Mouse (Mus musculus): ENCODE measurements around the gene Ttc39a. TPM values are rescaled to one million over a fixed set of nuclear protein-coding genes. Genes with fewer than 3 reads are reported as not detected.

Ttc39a gene
- polyA plus RNA-seq, 1 experiment from 2014 or later: 0.74 TPM

- Histone ChIP-seq H3K4me2 (no peak overlapping the region), H3K9me3 (no peaks in the 10 kb centered on the region), H3K4me1 (replicated peaks) (no peaks in the 10 kb centered on the region; the same call in 1 of the 2 replicates), H3K27me3 (no peaks in the 10 kb centered on the region), H3K4me3 (no peak overlapping the region), H3K36me3 (no peaks in the 10 kb centered on the region), H3K9ac (no peak overlapping the region), H3K27ac (replicated peaks) (no peak overlapping the region)
- 93% methylated on average over 7 of the region's 7 CpGs for WGBS
- ATAC-seq (ENCODE audit: low read depth): no peak
These were observed 35.7 kb downstream of the Ttc39a start for GRCm38 (mm10) chr4:109442126-109442525.

GRCm38 (mm10) chr4:109442649-109443048, 36.2 kb downstream of the Ttc39a start:
- Histone ChIP-seq H3K4me3 (no peak overlapping the region), H3K4me1 (replicated peaks) (no peaks in the 10 kb centered on the region; the same call in 1 of the 2 replicates), H3K27ac (replicated peaks) (no peak overlapping the region), H3K36me3 (no peaks in the 10 kb centered on the region), H3K9me3 (no peaks in the 10 kb centered on the region), H3K4me2 (no peak overlapping the region), H3K9ac (no peak overlapping the region), H3K27me3 (no peaks in the 10 kb centered on the region)
- 85% methylated on average over 4 of the region's 4 CpGs for WGBS
- no peak for ATAC-seq (ENCODE audit: low read depth)

GRCm38 (mm10) chr4:109444471-109444870, 38.0 kb downstream of the Ttc39a start:
- H3K27ac ChIP-seq (replicated peaks): no peak overlapping the region
- no peaks in the 10 kb centered on the region for H3K9me3 ChIP-seq
- no peak overlapping the region for H3K4me2 ChIP-seq
- H3K9ac ChIP-seq: no peak overlapping the region
- 85% methylated on average over 6 of the region's 6 CpGs for WGBS
- ATAC-seq (ENCODE audit: low read depth): no peak
- H3K36me3 ChIP-seq: no peaks in the 10 kb centered on the region
- H3K4me1 ChIP-seq (replicated peaks): no peaks in the 10 kb centered on the region
- no peaks in the 10 kb centered on the region for H3K27me3 ChIP-seq
- no peak overlapping the region for H3K4me3 ChIP-seq

GRCm38 (mm10) chr4:109444951-109445350, 38.5 kb downstream of the Ttc39a start:
- no peak for ATAC-seq (ENCODE audit: low read depth)
- Histone ChIP-seq H3K27ac (replicated peaks) (no peak overlapping the region), H3K36me3 (no peaks in the 10 kb centered on the region), H3K27me3 (no peaks in the 10 kb centered on the region), H3K4me2 (no peak overlapping the region), H3K9me3 (no peaks in the 10 kb centered on the region), H3K4me3 (no peak overlapping the region), H3K4me1 (replicated peaks) (no peaks in the 10 kb centered on the region), H3K9ac (no peak overlapping the region)
- WGBS: 70% methylated on average over 2 of the region's 2 CpGs

GRCm38 (mm10) chr4:109445397-109445796, 39.0 kb downstream of the Ttc39a start:
- 91% methylated on average over 2 of the region's 2 CpGs for WGBS
- Histone ChIP-seq H3K27ac (replicated peaks) (no peak overlapping the region), H3K36me3 (no peaks in the 10 kb centered on the region), H3K9me3 (no peaks in the 10 kb centered on the region), H3K27me3 (no peaks in the 10 kb centered on the region), H3K4me3 (no peak overlapping the region), H3K9ac (no peak overlapping the region), H3K4me2 (no peak overlapping the region), H3K4me1 (replicated peaks) (no peaks in the 10 kb centered on the region)
- no peak for ATAC-seq (ENCODE audit: low read depth)

GRCm38 (mm10) chr4:109445956-109446355, 39.5 kb downstream of the Ttc39a start:
- no peak for ATAC-seq (ENCODE audit: low read depth)
- Histone ChIP-seq H3K27me3 (no peaks in the 10 kb centered on the region), H3K4me2 (no peak overlapping the region), H3K36me3 (no peaks in the 10 kb centered on the region), H3K27ac (replicated peaks) (no peak overlapping the region), H3K4me3 (no peak overlapping the region), H3K9me3 (no peaks in the 10 kb centered on the region), H3K9ac (no peak overlapping the region), H3K4me1 (replicated peaks) (no peaks in the 10 kb centered on the region)
- 73% methylated on average over 1 of the region's 1 CpGs for WGBS

GRCm38 (mm10) chr4:109448531-109448930, 42.1 kb downstream of the Ttc39a start:
- Histone ChIP-seq H3K36me3 (peaks cover 8% of the 10 kb centered on the region), H3K4me1 (replicated peaks) (no peaks in the 10 kb centered on the region), H3K27ac (replicated peaks) (no peak overlapping the region), H3K27me3 (no peaks in the 10 kb centered on the region), H3K4me2 (no peak overlapping the region), H3K9me3 (no peaks in the 10 kb centered on the region), H3K4me3 (no peak overlapping the region), H3K9ac (no peak overlapping the region)
- ATAC-seq (ENCODE audit: low read depth): no peak
- 97% methylated on average over 2 of the region's 2 CpGs for WGBS

GRCm38 (mm10) chr4:109456821-109457220, 50.4 kb downstream of the Ttc39a start:
- H3K27ac ChIP-seq (replicated peaks): no peak overlapping the region
- H3K9me3 ChIP-seq: no peaks in the 10 kb centered on the region
- H3K4me1 ChIP-seq (replicated peaks): 0 out of 2 replicates have a peak, but pooled peaks cover 9% of the 10 kb centered on the region
- WGBS: 87% methylated on average over 6 of the region's 6 CpGs
- no peak overlapping the region for H3K4me3 ChIP-seq
- H3K36me3 ChIP-seq: peaks cover 19% of the 10 kb centered on the region
- no peak overlapping the region for H3K4me2 ChIP-seq
- H3K9ac ChIP-seq: no peak overlapping the region
- H3K27me3 ChIP-seq: no peaks in the 10 kb centered on the region
- ATAC-seq (ENCODE audit: low read depth): no peak

GRCm38 (mm10) chr4:109460421-109461179, 54.2 kb downstream of the Ttc39a start:
- Histone ChIP-seq H3K4me3 (no peak overlapping the region), H3K27ac (replicated peaks) (no peak overlapping the region), H3K4me1 (replicated peaks) (0 out of 2 replicates have a peak, but pooled peaks cover 9% of the 10 kb centered on the region), H3K36me3 (peaks cover 3% of the 10 kb centered on the region; the same call in 1 of the 2 replicates), H3K9me3 (no peaks in the 10 kb centered on the region), H3K9ac (no peak overlapping the region), H3K4me2 (no peak overlapping the region), H3K27me3 (no peaks in the 10 kb centered on the region)
- 68% methylated on average over 3 of the region's 3 CpGs for WGBS
- no peak for ATAC-seq (ENCODE audit: low read depth)

- Histone ChIP-seq H3K27me3 (no peaks in the 10 kb centered on the region), H3K4me3 (no peak overlapping the region), H3K9ac (no peak overlapping the region), H3K4me1 (replicated peaks) (0 out of 2 replicates have a peak, but pooled peaks cover 9% of the 10 kb centered on the region), H3K9me3 (no peaks in the 10 kb centered on the region), H3K27ac (replicated peaks) (no peak overlapping the region), H3K36me3 (no peaks in the 10 kb centered on the region), H3K4me2 (no peak overlapping the region)
- no peak for ATAC-seq (ENCODE audit: low read depth)
These were observed 57.5 kb downstream of the Ttc39a start for GRCm38 (mm10) chr4:109463892-109464291.

- Histone ChIP-seq H3K27me3 (no peaks in the 10 kb centered on the region), H3K4me1 (replicated peaks) (peaks cover 10% of the 10 kb centered on the region; the same call in 1 of the 2 replicates), H3K9ac (no peak overlapping the region), H3K27ac (replicated peaks) (no peak overlapping the region), H3K9me3 (no peaks in the 10 kb centered on the region), H3K36me3 (peaks cover 5% of the 10 kb centered on the region; the same call in 1 of the 2 replicates), H3K4me2 (no peak overlapping the region), H3K4me3 (no peak overlapping the region)
- ATAC-seq (ENCODE audit: low read depth): no peak
These were observed 61.3 kb downstream of the Ttc39a start for GRCm38 (mm10) chr4:109467687-109468086.

GRCm38 (mm10) chr4:109471606-109472005, 65.2 kb downstream of the Ttc39a start:
- H3K36me3 ChIP-seq: peaks cover 6% of the 10 kb centered on the region; the same call in 1 of the 2 replicates
- no peak for ATAC-seq (ENCODE audit: low read depth)

GRCm38 (mm10) chr4:109472566-109472965, 66.1 kb downstream of the Ttc39a start:
- H3K4me1 ChIP-seq (replicated peaks): peaks cover 33% of the 10 kb centered on the region
- no peaks in the 10 kb centered on the region for H3K9me3 ChIP-seq
- H3K4me3 ChIP-seq: no peak overlapping the region
- WGBS: 89% methylated on average over 3 of the region's 3 CpGs
- no peak overlapping the region for H3K27ac ChIP-seq (replicated peaks)
- H3K9ac ChIP-seq: no peak overlapping the region
- no peak for ATAC-seq (ENCODE audit: low read depth)
- H3K4me2 ChIP-seq: no peak overlapping the region
- H3K36me3 ChIP-seq: peaks cover 6% of the 10 kb centered on the region; the same call in 1 of the 2 replicates
- no peaks in the 10 kb centered on the region for H3K27me3 ChIP-seq

More at GRCm38 (mm10) chr4:109471606-109472005, 65.2 kb downstream of the Ttc39a start:
- no peak overlapping the region for H3K4me3 ChIP-seq
- H3K27me3 ChIP-seq: no peaks in the 10 kb centered on the region
- H3K27ac ChIP-seq (replicated peaks): no peak overlapping the region
- no peak overlapping the region for H3K4me2 ChIP-seq
- H3K9ac ChIP-seq: no peak overlapping the region
- H3K4me1 ChIP-seq (replicated peaks): peaks cover 33% of the 10 kb centered on the region
- H3K9me3 ChIP-seq: no peaks in the 10 kb centered on the region
